Mouse (Mus musculus): Measurements from ENCODE around the gene Lhfpl3.
"Not testable (repeated sequence)": the region's sequence is repeated elsewhere in the genome, so short reads cannot be mapped to it uniquely, and the experiment has no call there.

The Lhfpl3 gene

DNA sequence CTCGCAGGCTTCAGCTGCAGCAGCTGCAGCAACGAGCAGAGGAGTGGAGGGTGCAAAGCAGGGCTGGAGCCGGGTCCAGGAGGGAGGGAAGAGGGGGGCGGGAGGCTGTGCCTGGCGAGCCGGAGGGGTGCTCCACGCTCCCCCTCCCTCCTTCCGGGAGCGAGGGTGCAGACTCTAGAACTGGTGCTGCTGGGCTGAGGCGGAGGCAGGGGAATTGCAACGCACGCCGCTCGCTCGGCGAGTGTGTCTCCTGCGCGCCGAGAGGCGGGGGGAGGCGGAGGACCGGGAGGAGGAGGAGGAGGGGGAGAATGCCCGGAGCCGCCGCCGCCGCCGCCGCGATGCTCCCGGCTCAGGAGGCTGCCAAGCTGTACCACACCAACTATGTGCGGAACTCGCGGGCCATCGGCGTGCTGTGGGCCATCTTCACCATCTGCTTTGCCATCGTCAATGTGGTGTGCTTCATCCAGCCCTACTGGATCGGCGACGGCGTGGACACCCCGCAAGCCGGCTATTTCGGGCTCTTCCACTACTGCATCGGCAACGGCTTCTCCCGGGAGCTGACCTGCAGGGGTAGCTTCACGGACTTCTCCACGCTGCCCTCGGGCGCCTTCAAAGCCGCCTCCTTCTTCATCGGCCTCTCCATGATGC lies at the start of gene Lhfpl3:
Gene Lhfpl3, plus strand, starts transcription at position 175 of the 648 bp plus-strand sequence.
- no peak for DNase-seq (ENCODE audit: low spot score)

DNA sequence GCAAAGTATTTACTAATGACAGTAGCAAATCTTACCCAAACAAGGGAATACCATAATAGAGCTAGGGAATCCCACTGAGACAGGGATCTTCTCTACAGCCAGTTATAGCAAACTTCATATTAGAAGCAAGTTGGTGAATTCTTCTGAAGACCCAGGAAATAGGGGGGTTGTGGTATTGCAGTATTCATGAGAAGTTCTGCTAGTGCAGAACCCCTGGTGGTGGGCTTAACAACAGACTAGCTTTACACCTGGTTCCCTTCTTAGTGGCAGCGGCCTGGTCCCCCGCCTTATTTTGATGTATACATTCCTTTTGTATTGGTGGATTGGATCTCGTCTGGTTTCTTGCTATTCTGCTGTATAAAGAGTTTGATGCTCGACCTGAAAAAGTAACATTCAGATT lies 39.6 kb upstream of the Lhfpl3 start:
- not testable (repeated sequence) for DNase-seq (ENCODE audit: low spot score)

DNA sequence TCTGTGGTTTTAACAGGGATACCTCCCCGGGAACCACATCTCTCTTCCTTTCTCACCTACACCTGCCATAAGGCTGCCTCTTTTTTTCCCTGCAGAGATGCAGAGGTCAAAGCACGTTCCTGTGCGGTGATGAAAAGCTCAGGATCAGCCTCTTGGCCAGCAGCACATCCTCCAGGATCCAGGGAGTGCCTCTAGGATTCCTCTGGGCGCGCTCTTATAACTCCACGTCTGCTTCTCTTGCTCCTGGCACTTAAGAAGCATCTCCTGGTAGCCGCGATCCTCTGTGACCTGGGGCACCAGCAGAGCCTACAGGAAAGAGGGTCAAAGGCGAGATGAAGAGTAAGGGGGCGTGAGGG lies 352 bp upstream of the Lhfpl3 start:
- no peak for DNase-seq (ENCODE audit: low spot score)

DNA sequence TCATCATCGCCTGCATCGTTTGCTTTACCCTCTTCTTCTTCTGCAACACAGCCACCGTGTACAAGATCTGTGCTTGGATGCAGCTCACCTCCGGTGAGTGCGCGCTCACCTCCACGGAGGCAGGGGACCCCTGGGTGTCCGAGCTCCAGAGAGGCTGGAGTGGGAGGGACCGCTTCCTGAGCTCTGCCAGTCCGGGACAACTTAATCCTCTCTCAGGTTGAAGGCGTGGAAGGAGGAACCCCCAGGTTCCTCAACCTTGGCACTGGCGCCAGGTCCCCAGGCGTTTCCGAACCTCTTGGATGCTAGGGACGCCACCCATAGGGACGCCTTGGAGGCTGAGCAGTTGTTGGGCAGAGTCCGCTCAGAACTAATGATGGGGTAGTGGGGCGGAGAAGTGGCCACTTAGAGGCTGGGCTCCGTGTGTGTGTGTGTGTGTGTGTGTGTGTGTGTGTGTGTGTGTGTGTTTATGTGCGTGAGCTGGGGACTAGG lies 718 bp downstream of the Lhfpl3 start:
- no peak for DNase-seq (ENCODE audit: low spot score)

DNA sequence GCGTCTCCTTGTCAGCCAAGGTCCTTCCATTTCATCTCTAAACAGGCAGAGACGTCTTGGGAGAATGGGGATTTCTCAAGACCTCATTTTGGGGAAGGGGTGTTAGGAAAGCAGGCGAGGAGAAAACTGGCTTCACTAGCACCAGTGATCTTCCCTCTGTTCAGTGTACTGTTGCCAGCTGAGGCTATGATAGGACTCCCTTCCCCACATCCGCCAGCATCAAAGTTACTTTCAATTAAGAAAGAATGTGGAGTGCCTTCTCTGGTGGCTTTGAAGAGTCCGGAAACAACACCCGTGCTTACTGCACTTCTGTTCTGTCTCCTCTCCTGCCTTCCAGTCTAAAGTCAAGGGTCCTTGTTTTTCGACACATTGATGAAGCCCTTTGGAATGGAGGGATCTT lies 1.4 kb downstream of the Lhfpl3 start:
- no peak for DNase-seq (ENCODE audit: low spot score)

DNA sequence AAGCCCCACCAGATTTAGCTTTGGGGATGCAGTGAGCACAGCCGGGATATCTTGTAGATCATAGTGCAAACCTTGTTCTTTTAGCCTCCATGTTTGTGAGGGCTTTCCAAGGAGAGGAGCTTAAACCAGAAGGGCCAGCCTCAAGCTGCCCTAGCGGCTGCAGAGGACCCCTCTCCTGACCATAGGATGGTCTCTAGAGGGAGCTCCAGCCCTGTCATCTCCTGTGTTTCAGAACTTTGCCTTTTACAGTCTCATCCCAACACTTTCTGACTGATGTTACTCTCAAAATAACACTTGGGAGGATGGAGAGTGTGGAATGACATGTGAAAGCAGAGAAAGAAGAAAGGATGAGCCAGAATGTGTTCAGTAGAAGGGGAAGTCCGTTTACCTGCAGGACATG lies 11.4 kb downstream of the Lhfpl3 start:
- no peak for DNase-seq (ENCODE audit: low spot score)

DNA sequence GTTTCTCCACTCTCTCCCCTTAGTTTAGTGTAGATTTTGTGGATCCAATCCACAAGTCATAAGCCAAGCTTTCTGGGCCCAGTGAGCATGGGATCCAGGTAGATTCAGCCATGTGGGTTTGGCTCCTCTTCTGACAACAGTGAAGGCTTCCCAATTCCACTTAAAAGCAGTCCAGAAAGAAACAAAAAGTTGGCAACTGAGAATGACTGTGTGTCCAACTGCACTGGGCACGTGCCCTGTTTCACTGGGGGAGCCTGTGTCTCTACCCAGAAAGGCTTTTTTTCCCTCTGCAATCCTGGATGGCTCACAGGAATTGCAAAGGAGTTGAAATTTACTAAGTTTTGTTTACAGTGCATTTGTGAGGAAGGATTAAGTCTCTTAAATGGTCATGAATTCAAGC lies 24.9 kb downstream of the Lhfpl3 start:
- no peak for DNase-seq (ENCODE audit: low spot score)

DNA sequence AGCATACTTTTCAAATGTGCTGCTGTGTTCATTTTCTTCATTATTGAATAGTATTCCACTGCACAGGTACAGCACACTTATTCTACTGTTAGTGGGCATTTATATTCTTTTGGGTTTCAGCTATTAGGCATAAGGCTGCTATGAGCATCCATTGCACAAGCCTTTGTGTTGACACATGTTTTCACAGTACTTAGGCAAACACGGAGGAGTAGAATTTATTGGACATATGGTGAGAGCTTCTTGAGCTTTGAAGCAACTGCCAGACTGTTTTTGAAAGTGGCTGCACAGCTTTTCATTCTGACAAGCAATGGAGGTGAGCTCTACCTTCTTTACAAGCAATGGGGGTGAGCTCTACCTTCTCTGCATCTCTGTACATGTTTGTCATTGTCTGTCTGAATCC lies 49.5 kb downstream of the Lhfpl3 start:
- no peak for DNase-seq (ENCODE audit: low spot score)

DNA sequence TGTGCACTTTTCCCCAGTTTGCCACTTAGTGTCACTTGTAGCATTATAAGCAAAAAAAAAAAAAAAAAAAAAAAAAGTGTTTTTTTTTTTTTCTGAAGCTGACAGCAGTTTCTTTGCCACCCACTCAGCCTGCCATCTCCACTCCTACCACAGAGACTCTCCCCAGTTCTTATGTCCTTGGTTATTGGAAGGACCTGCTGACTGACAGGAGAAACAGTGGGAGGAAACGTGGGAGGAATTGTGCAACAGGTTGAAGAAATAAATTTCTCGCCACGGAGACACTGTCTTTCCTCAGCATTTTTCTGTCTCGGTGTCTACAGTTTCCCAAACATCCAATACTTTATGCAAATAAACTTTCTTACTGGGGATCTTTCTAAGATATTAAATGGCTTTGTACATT lies 67.6 kb downstream of the Lhfpl3 start:
- no peak for DNase-seq (ENCODE audit: low spot score)

DNA sequence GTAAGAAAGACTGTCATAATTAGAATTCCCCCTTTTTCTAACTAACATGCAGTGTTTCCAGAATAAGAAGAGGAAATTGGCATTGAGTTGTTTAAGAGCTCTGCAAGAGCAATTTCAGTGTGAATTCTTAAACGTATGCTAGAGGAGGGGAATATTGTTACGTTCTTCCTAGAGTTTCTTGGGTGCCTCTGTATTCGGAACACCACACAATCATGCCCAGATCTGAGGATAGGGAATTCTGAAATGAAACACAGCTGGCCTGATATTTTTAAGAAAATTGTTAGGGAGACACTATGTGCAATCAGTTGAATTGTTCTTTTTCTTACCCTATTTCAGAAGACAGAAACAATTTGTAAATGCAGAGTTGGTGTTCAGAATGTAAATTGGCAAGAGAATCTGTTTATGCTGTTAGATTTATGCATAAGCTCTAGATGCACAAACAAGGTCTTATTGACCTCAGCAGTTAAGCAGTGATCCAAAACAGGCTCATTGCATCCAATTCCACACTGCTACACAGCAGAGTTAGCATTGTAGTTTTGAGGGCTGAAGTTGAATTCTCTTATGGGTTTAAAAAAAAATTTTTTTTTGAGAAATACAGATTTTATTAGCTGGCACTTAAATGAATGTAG lies 84.1 kb downstream of the Lhfpl3 start:
- DNase-seq (ENCODE audit: low spot score) = no peak

DNA sequence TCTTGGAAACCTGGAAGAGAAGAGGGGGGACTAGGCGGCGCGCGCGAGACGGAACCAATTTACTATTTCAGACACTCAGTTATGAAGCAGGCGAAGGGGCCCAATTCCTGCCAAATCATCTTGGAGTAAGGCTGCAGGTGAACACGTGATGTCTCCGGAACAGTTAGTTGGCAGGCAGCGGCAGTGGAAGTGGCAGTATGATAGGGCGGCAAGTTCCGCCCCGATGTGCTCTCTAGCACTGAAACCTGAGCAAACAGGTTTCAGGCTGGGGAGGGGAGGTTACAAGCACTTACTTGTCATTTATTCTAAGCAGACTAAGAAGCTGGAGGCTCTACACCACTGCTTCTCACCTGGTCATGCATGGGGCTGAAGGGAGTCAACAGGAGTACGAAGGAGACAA lies 105.7 kb downstream of the Lhfpl3 start:
- DNase-seq (ENCODE audit: low spot score) = no peak

DNA sequence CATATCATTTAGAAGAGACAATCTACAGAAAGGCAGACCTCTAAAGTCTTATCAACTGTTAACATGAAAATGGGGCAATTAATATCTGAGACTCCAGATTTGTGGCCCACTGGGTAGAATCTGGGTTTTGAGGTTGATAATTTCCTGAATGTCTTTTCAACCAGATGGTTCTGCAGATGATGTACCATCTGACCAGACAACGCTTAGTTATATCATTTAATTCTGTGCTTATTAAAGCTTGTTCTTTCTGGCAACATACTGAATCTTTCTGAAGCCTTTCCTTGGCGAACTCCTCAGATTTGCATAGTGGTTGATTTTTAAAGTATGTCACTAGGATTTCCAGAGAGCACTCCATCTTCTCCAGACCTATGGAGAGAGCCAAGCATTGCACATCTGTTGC lies 107.6 kb downstream of the Lhfpl3 start:
- no peak for DNase-seq (ENCODE audit: low spot score)

DNA sequence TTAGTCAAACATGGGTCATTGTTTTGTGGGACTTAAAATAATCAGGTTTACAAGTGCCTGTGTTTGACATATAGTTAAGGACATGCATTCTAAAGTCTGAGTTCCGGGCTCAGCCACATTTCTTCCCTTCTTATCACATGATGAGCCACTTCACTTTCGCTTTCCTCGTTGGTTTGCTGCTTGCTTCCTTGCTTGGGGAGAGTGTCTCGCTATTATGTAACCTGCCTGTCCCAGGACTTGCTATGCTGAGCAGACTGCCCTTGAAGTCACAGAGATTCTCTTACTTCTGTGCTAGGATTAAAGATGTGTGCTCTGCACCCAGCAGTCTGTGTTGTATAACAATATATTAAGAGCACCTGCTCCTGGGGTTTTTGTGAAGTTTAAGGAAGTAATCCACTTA lies 110.6 kb downstream of the Lhfpl3 start:
- no peak for DNase-seq (ENCODE audit: low spot score)

DNA sequence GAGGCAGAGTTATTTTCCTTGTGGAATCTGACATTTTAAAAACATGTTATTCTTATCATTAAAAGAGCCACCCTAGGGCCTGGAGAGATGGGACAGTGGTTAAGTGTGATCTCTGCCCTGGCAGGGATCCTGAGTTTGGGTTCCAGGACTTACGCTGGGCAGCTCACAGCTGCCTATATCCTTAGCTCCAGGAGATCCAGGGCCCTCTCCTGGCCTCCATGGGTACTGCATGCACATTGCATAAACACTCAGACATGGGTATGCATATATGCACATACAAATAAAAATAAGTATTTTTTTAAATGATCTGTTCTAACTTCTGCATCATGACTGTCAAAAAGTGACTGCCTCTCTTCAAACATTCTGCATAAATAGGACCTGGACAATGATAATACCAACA lies 115.5 kb downstream of the Lhfpl3 start:
- peak; percentile 6 for DNase-seq (ENCODE audit: low spot score)

DNA sequence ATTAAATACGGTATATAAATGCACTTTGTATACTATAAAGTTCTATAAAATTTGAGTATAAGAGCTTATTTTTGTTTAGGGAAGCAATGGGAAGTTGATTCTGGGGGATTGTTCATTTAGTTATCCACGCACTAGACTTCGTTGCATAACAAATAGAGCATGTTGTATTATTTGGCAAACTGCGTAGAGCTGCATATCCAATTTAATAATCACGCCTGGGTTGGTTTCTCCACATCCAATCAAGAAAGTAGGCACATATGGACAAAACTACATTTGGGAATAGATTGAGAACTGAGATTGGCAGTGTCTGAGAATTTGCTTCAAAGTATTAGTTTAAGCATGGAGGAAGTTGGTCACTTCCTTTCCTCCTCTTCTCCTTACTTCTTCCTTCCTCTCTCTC lies 123.2 kb downstream of the Lhfpl3 start:
- no peak for DNase-seq (ENCODE audit: low spot score)

DNA sequence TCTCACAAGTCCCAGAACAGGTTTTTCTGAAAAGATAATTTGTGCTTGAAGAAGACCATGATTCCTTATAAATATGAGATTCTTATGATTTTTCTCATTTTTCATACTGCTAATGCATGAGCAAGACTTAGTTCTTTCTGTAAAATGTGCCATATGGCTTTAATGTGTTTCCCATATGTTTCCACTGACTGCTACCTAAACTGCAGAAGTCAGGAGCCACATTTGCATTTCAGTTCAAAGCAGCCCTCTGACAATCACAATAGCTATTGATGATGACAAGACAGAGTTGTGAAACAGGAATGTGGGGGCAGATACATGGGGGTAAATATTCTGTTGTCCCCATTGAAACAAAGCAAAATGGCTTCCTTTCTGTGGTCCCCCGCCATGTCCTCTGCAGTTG lies 126.6 kb downstream of the Lhfpl3 start:
- DNase-seq (ENCODE audit: low spot score) = no peak

DNA sequence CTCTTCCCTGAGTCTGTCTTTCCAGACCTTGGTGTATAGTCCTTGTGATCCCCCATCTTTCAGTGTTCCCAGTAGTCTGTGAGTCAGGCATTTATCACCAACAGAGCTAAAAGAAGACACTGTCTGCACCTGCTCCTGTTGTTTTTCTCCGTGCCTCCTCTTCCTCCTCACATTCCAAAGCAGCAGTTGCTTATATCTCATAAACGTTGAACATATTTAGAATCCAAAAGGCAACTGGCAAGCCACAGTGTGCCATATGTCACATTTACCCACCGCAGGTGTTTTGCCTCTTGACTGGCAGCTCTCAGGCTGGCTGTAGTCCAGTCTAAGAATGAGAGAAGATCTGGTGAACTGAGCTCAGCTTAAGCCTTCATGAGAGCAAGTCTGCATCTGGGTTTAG lies 142.5 kb downstream of the Lhfpl3 start:
- no peak for DNase-seq (ENCODE audit: low spot score)

DNA sequence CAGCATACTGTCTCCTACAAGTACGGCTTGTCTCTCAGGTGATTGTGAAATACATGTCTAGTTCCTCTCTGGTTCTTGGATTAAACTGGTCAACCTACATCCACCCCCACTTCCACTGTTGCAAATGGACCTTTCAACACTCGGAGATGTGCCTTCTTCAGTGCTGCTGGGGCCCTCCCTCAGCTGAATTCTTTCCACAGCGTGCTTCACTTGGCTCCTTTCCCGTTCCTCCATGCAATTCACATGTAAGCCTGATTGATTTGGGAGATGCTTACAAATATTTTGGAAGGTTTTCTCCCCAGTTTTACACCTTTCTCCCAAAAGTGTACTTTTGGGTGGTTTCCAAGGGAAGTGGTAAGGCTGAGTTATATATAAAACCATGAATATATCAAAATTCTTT lies 143.6 kb downstream of the Lhfpl3 start:
- DNase-seq (ENCODE audit: low spot score) = no peak

DNA sequence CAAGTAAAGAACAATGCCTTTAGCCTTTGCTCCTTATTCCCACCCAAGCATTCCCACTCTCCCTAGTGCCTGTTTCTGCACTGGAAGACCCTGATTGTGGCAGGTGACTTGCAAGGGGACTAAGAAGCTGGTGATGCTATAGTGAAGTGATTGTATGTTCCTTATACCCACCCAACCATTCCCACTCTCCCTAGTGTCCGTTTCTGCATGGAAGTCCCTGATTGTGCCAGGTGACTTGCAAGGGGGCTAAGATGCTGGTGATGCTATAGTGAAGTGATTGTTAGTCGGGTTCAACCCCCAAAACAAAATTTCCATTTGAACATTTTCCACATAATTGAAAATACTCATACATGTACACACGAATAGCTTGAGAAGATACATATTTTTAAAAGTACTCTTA lies 151.4 kb downstream of the Lhfpl3 start:
- DNase-seq (ENCODE audit: low spot score) = no peak

DNA sequence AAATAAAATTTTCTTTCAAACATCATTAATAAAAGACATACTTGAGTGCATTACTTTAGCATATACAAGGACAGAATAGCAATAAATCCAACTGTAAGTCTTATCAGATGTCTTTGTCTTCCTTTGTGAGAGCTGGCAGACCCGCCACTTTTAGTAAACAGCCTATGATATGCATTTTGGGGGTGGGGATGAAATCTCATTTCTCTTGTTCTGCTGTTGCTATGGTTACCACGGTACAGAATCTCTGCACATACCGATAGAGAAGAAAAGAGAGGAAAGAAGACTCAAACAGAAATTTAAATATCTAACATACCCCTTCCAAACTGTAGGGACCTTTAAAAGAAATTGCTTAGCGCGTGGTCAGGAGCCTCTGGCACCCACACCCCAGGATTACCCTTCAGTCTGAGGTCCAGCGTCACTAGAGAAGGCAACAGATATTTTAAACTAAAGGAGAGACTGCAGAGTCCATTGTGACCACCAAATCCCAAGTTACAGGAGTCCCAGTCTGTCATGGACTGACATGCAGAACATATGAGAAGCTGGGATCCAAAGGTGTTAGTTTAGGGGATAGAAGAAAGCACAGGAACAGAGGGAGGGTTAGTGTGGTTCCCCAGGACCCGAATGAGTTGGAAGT lies 151.9 kb downstream of the Lhfpl3 start:
- no peak for DNase-seq (ENCODE audit: low spot score)

DNA sequence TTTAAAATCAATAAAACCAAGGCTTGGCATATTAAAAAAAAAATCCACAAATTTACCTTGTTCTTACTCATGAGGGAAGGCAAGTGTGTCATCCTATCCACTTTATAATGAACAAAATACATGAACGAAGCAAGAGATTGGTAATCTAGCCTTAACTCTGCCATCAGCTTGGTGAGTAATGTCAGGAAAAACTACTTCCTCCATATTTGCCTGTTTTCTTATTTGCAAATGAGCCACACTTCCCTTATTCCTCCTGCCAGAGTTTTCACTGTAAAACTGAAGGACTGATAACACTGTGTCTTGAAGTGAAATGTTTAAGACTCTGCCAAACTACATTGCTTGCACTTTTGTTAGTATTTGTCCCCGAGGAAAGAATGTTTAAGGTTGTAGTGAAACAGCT lies 152.7 kb downstream of the Lhfpl3 start:
- no peak for DNase-seq (ENCODE audit: low spot score)

DNA sequence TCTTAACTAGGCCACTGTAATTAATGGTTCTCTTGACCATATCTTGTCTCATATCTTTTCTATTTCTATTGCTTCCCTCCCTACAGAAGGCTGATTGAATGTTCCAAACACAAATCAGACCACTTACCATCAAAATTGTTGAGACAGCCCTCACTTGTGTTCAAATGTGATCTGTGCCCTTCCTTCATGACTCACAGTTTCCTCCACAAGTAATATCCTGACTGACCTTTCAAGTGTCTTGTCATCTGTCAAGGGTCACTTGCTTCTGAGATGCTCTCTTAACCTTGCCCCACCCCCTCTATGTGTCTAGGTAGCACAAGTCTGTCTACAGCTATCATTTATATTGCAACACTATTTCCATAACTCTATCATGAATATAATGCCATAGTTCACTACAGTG lies 154.1 kb downstream of the Lhfpl3 start:
- no peak for DNase-seq (ENCODE audit: low spot score)

DNA sequence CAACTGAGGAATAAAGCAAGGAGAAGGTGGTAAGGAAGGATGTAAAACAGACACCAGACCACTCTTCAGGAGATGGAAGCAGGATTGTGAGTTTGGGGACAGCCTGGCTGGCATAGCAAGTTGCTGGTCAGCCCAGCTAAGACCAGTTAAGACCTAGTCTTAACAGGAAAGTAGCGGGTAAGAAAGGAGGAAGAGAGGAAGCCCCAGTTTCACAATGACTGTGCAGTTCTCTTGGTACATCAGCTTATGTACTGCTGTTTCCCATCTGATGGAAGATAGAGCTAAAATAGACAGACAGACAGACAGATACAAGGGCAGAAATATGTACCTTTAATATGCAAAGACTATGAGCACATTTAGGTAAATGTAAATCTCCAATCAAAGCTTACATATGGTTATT lies 171.3 kb downstream of the Lhfpl3 start:
- no peak for DNase-seq (ENCODE audit: low spot score)

DNA sequence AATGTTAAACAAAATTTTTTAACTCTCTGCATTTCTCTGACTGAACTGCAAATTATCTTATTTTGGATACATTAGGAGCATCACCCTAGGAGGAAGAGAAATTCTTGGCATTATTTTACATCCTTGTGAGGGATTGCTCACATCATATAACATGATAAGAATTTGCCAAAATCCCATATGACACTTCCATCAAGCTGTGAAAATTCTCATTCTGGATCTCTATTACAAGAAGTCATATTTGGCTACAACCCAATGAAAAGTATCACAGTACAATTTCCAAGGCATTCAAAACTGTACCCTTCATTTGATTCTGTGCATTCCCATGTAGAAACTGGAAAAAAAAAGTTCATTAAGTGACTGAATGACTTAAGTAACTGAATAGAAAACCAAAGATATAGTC lies 180.3 kb downstream of the Lhfpl3 start:
- DNase-seq (ENCODE audit: low spot score) = no peak
